Mouse (Mus musculus): Measurements from ENCODE around the gene Ccdc3. TPM values are rescaled to one million over a fixed set of nuclear protein-coding genes. Genes with fewer than 3 reads are reported as not detected.

The Ccdc3 gene
- polyA plus RNA-seq, 1 experiment from 2014 or later = 19.1 TPM

DNA sequence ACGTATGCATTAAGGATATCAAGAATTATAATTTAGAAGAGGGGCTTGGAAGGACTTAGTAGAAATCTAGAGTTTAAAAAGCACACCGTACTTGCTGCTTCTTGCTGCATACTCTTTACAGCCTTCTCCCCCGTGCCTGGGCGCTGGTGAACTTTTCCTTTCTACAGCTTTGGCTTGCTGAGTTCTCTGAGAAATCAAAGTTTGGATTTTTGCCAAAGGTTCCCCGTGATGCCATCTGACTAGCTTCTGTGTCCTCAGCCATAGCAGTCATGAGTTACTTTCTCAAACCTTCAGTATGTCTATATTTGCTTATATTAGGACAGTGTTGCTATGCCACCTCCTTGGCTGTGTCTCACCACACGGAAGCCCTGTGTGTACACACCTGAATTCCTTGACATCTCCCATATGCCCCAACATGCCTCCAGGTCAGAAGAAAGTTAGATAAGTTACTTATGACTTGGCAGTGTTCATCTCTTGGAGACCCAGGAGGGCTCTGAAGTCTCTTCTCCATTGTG, 57.2 kb downstream of the Ccdc3 start:
- Histone ChIP-seq H3K27ac (no peak overlapping the region), H3K4me3 (no peak overlapping the region), H3K4me1 (no peaks in the 10 kb centered on the region), H3K36me3 (no peaks in the 10 kb centered on the region), H3K27me3 (no peaks in the 10 kb centered on the region), H3K4me2 (replicated peaks) (no peak overlapping the region), H3K9me3 (replicated peaks) (no peaks in the 10 kb centered on the region), H3K9ac (no peak overlapping the region)
- 84% methylated on average over 6 of the region's 6 CpGs for WGBS
- no peak for ATAC-seq (ENCODE audit: low FRiP score)

DNA sequence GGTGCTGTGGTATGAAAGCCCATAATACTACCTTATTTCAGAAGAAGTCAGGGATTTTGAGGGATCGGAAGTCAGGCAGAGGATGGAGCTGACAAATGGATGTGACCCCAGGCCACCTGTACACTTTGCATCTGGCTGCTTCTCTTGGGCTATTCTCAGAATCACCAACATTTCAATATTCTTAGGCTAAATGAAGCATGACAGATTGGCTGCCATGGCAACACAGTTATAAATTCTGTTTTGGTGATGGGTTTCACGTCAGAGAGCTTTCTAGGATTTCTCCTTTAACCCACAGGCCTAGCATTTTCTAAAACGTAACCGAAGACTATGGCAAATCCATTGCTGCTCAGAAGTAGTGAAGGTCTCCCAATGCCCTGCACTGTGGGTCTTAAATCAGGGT, 59.9 kb downstream of the Ccdc3 start:
- Histone ChIP-seq H3K4me3 (no peak overlapping the region), H3K4me2 (replicated peaks) (no peak overlapping the region), H3K4me1 (no peaks in the 10 kb centered on the region), H3K27ac (no peak overlapping the region), H3K27me3 (no peaks in the 10 kb centered on the region), H3K9me3 (replicated peaks) (no peaks in the 10 kb centered on the region), H3K36me3 (no peaks in the 10 kb centered on the region), H3K9ac (no peak overlapping the region)
- WGBS = 60% methylated on average over 4 of the region's 4 CpGs
- no peak for ATAC-seq (ENCODE audit: low FRiP score)

DNA sequence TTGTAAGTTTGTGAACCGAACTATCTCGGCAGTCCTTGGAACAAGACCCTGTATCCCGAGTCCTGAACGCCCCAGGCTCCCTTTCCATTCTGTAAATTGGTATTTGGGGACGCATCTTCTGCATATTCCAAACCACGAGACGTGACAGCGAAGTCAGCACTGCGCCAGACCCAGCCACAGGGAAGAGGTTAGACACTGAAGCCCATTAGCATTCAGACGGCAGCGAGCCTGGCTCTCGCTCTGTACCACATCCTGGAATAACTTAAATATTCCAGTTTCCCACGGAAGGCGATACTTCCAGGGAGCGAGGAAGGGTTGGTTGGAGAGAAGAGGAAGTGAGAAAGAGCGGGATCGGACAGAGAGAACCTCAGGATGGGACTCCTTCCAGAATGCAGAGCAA, 61.7 kb downstream of the Ccdc3 start:
- Histone ChIP-seq H3K4me3 (no peak overlapping the region), H3K4me1 (no peaks in the 10 kb centered on the region), H3K4me2 (replicated peaks) (no peak overlapping the region), H3K9ac (no peak overlapping the region), H3K9me3 (replicated peaks) (no peaks in the 10 kb centered on the region), H3K36me3 (no peaks in the 10 kb centered on the region), H3K27ac (no peak overlapping the region), H3K27me3 (no peaks in the 10 kb centered on the region)
- WGBS = 83% methylated on average over 17 of the region's 17 CpGs
- ATAC-seq (ENCODE audit: low FRiP score) = no peak

DNA sequence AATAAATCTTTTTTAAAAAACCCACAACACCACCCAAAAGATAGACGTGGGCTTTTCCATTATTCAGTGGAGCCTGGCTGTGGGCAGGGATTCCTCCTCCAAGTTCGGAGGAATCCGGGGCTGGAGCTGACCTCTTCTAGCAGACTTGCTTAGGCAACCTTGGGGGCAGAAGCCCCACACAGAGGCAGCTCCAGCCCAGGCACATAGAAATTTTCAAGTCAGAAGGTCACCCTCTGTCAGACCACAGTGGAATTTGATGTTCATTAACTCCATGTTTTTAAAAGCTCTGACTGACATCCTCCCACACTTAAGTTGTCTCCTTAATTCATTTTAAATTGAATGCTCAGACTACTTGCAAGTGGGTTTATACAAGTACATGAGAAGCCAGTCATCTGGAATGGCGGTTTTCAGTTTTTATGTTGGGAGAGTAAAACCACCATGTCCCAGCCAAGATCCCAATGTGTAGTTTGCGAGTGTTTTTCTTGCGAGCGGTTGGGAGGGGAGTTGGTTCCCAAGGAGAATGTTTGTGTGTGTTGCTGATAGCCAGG, 63.3 kb downstream of the Ccdc3 start:
- no peak for ATAC-seq (ENCODE audit: low FRiP score)
- H3K4me3 ChIP-seq = no peak overlapping the region
- no peaks in the 10 kb centered on the region for H3K27me3 ChIP-seq
- no peaks in the 10 kb centered on the region for H3K36me3 ChIP-seq
- no peak overlapping the region for H3K27ac ChIP-seq
- H3K4me1 ChIP-seq = no peaks in the 10 kb centered on the region
- 77% methylated on average over 7 of the region's 7 CpGs for WGBS
- no peaks in the 10 kb centered on the region for H3K9me3 ChIP-seq (replicated peaks)
- no peak overlapping the region for H3K4me2 ChIP-seq (replicated peaks)
- H3K9ac ChIP-seq = no peak overlapping the region

DNA sequence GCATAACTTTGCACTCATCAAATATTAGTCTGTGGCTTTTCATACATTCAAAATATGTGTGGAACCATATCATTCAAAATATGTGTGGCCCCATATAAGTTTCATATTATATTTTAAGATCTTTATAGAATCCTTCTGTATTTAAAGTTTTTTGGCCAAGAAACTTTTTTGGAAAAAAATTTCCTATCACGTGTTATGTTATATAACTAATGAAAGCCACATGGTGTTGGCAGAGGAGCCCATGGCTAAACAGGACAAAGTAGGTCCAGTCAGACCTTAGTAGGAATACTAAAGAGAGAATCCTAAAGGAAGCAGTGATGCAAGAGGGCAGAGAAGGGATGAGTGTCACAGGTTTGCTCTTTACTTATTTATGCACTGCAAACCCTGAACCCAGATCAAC, 65.6 kb downstream of the Ccdc3 start:
- 92% methylated on average over 1 of the region's 1 CpGs for WGBS

DNA sequence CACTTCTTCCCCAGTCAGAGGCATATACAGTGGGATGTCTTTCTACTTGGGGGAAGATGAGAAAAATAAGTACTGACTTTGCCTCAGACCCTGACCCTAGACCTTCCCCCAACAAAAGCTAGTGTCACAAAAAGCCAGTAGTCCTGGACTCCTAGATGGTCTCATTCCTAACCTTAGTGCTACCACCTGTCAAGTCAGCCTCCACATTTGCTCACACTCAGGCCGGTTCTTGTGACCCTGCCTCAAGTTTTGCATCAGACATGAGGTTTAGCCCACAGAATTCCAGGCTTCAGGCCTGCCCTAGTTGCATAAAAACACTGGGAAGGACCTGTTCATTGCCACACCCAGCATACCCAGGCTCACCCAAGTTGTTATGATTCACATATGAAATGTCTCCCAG, 67.4 kb downstream of the Ccdc3 start:
- H3K9me3 ChIP-seq (replicated peaks) = no peaks in the 10 kb centered on the region
- WGBS = 85% methylated on average over 1 of the region's 1 CpGs
- ATAC-seq (ENCODE audit: low FRiP score) = no peak

More for the DNA sequence above, 65.6 kb downstream of the Ccdc3 start:
- H3K9me3 ChIP-seq (replicated peaks) = no peaks in the 10 kb centered on the region
- no peak overlapping the region for H3K4me3 ChIP-seq
- no peak overlapping the region for H3K4me2 ChIP-seq (replicated peaks)
- H3K27me3 ChIP-seq = no peaks in the 10 kb centered on the region
- no peaks in the 10 kb centered on the region for H3K4me1 ChIP-seq
- no peak overlapping the region for H3K9ac ChIP-seq
- no peak for ATAC-seq (ENCODE audit: low FRiP score)
- H3K27ac ChIP-seq = no peak overlapping the region
- H3K36me3 ChIP-seq = no peaks in the 10 kb centered on the region

DNA sequence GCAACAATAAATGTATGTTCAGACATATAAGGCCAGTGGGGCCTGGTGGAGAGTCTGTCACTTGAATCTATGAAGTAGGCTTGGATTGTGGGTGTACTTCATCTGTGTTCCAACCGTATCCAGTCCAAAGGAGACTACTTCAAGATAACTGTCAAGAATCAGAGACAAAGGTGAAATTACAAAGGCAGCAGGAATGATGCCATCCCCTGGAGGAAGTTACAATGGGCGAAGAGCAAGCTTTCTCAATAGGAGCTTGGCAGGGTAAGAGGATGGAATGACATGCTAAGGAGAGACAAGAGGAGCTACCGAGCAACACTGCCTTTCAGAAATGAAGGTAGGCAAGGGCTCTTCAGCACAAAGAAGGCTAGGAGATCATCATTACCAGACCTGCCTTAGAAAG, 69.1 kb downstream of the Ccdc3 start:
- Histone ChIP-seq H3K4me2 (replicated peaks) (no peak overlapping the region), H3K9me3 (replicated peaks) (no peaks in the 10 kb centered on the region), H3K4me3 (no peak overlapping the region), H3K27ac (no peak overlapping the region), H3K36me3 (no peaks in the 10 kb centered on the region), H3K27me3 (no peaks in the 10 kb centered on the region), H3K4me1 (no peaks in the 10 kb centered on the region), H3K9ac (no peak overlapping the region)
- 80% methylated on average over 3 of the region's 3 CpGs for WGBS
- ATAC-seq (ENCODE audit: low FRiP score) = no peak

More for the DNA sequence above, 67.4 kb downstream of the Ccdc3 start:
- no peaks in the 10 kb centered on the region for H3K36me3 ChIP-seq
- H3K27ac ChIP-seq = no peak overlapping the region
- no peaks in the 10 kb centered on the region for H3K4me1 ChIP-seq
- H3K27me3 ChIP-seq = no peaks in the 10 kb centered on the region
- H3K4me3 ChIP-seq = no peak overlapping the region
- H3K9ac ChIP-seq = no peak overlapping the region
- H3K4me2 ChIP-seq (replicated peaks) = no peak overlapping the region

DNA sequence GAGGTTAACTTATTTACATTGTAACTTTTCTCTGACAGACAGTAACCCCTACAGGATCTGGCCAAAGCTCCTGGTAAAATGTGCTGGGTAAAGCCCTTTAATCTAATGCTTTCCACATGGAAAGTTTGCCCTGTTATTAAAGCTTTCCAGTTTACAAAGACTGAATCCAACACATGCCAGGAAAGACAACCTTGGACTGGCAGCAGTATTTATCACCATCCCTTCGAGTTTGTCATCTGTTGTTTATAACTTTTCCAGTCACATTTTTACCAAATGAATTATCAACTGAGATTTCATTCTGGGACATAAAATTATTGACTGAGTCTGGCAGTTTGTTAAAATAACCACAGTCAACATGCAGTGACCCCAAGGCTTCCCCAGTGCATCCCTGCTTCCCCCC, 77.0 kb downstream of the Ccdc3 start:
- 82% methylated on average over 1 of the region's 1 CpGs for WGBS
- Histone ChIP-seq H3K9ac (no peak overlapping the region), H3K27ac (no peak overlapping the region), H3K27me3 (no peaks in the 10 kb centered on the region), H3K4me1 (no peaks in the 10 kb centered on the region), H3K4me3 (no peak overlapping the region), H3K36me3 (no peaks in the 10 kb centered on the region), H3K4me2 (replicated peaks) (no peak overlapping the region), H3K9me3 (replicated peaks) (no peaks in the 10 kb centered on the region)
- ATAC-seq (ENCODE audit: low FRiP score) = no peak

DNA sequence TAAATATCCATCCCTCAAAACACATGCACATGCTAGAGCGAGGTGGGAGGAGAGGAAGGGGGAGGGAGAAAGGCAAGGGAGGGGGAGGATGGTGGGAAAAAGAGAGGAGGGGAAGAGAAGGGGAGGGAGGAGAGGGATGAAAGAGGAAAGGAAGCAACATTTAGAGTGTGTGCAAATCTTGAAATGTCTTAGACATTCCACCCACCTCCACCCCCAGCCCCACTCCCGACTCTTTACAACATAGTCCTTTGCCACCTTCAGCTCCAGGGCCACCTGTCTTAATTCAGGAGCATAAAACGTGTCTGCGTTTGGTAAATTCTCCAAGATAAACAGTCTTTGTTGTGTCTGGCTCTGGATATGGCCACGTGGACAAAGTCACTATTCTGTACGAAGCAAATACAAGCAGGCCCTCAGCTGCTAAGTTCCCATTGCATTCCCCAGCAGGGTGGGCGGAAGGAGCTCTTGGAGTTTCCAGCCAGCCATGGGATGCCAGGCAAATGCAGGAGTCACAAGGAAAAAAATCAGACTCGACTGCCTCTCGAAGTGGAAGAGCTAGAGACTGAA, 77.8 kb downstream of the Ccdc3 start:
- Histone ChIP-seq H3K36me3 (no peaks in the 10 kb centered on the region), H3K9me3 (replicated peaks) (no peaks in the 10 kb centered on the region), H3K4me3 (no peak overlapping the region), H3K27me3 (no peaks in the 10 kb centered on the region), H3K4me2 (replicated peaks) (no peak overlapping the region), H3K9ac (no peak overlapping the region), H3K27ac (no peak overlapping the region), H3K4me1 (no peaks in the 10 kb centered on the region)
- 72% methylated on average over 9 of the region's 9 CpGs for WGBS
- no peak for ATAC-seq (ENCODE audit: low FRiP score)

DNA sequence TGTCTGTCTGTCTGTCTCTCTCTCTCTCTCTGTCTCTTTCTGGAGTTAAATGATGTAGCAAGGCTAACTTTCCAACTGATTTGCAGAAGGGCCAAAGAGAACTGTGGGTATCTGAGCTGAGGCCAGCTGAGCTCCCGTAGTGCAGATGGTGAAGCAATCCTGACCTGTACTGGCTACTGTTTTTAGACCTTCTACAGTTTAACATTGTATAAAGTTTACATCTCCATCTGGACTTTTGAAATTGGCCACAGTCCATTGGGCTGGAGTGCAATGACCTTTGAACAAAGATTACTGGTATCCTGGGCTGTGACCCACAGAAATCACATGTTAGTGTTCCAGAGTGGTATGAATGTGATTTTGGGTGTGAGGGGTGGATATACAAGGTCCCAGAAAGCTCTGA, 81.6 kb downstream of the Ccdc3 start:
- no peak for ATAC-seq (ENCODE audit: low FRiP score)
- Histone ChIP-seq H3K27me3 (no peaks in the 10 kb centered on the region), H3K4me3 (no peak overlapping the region), H3K4me2 (replicated peaks) (no peak overlapping the region), H3K9ac (no peak overlapping the region), H3K9me3 (replicated peaks) (no peaks in the 10 kb centered on the region), H3K27ac (no peak overlapping the region), H3K36me3 (no peaks in the 10 kb centered on the region), H3K4me1 (no peaks in the 10 kb centered on the region; the same call in 1 of the 2 replicates)
- WGBS = 92% methylated on average over 1 of the region's 1 CpGs

DNA sequence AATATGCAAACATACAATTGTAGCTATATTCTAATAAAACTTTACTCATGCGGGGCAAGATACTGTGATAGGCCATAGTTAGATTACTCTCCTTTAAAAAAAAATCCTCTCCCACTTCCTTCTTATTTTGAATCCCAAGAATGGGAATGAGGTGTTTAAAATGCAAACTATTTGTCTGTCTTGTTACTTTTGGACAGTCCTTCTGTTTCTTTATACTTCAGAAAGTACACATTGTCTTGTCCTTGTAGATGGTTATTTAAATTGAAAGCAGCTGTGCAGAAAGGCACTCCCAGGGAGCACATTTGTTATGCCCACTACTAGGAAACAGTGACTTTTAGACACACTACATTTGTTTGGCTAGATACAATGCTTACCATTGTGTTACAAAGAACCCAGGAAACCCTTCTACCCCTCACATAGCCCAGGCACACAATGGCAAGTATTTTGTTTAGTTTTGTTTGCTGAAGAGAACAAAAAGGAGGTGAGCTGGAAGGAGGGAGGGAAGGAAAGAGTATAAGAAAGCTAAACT, 82.3 kb downstream of the Ccdc3 start:
- Histone ChIP-seq H3K36me3 (no peaks in the 10 kb centered on the region), H3K9me3 (replicated peaks) (no peaks in the 10 kb centered on the region), H3K27me3 (no peaks in the 10 kb centered on the region), H3K4me3 (no peak overlapping the region), H3K4me2 (replicated peaks) (no peak overlapping the region), H3K9ac (no peak overlapping the region), H3K4me1 (no peaks in the 10 kb centered on the region; the same call in 1 of the 2 replicates), H3K27ac (no peak overlapping the region)
- no peak for ATAC-seq (ENCODE audit: low FRiP score)
- WGBS = 84% methylated on average over 1 of the region's 1 CpGs

DNA sequence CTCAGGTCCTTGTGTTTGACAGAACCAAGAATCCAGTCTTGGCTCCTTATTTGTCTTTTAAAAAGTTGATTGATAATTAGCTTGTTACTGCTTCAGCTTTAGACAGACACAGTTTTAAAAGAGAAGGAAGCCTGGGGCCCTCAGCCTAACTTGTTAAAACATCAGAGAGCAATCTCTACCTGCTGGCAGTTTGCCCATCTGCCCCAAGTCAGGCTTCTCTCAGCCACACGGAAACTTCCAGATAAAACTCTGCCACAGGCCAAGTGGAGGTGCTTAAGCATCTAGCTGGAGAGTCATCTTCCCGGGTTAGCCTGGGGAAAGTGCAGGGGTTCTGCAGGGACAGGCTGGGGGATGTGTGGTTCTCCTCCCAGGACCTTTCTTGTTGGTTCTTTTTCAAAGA, 85.0 kb downstream of the Ccdc3 start:
- H3K36me3 ChIP-seq = no peaks in the 10 kb centered on the region
- H3K4me2 ChIP-seq (replicated peaks) = no peak overlapping the region
- H3K27me3 ChIP-seq = no peaks in the 10 kb centered on the region
- no peak overlapping the region for H3K4me3 ChIP-seq
- 80% methylated on average over 2 of the region's 2 CpGs for WGBS
- H3K4me1 ChIP-seq = no peaks in the 10 kb centered on the region; the same call in 1 of the 2 replicates
- no peaks in the 10 kb centered on the region for H3K9me3 ChIP-seq (replicated peaks)
- no peak for ATAC-seq (ENCODE audit: low FRiP score)
- no peak overlapping the region for H3K27ac ChIP-seq
- no peak overlapping the region for H3K9ac ChIP-seq
